Mouse (Mus musculus): Measurements from ENCODE around the gene Il34. TPM values are rescaled to one million over a fixed set of nuclear protein-coding genes. Genes with fewer than 3 reads are reported as not detected.
"Not testable (repeated sequence)": the region's sequence is repeated elsewhere in the genome, so short reads cannot be mapped to it uniquely, and the experiment has no call there.

Il34 gene
- polyA plus RNA-seq, 2 experiments from 2014 or later: not detected

GRCm38 (mm10) chr8:110810481-110811065 lies 4.8 kb upstream of the Il34 start:
- no peak for ATAC-seq

- no peak for ATAC-seq
Measured at GRCm38 (mm10) chr8:110809831-110810230, 4.1 kb upstream of the Il34 start.

GRCm38 (mm10) chr8:110808495-110809472 lies 3.1 kb upstream of the Il34 start:
- no peak for ATAC-seq

GRCm38 (mm10) chr8:110806146-110806545 lies 422 bp upstream of the Il34 start:
- no peak for ATAC-seq

- ATAC-seq: no peak
Measured at GRCm38 (mm10) chr8:110804825-110805514, 754 bp downstream of the Il34 start.

GRCm38 (mm10) chr8:110803856-110804255 lies 1.9 kb downstream of the Il34 start:
- ATAC-seq: no peak

GRCm38 (mm10) chr8:110802988-110803387 lies 2.7 kb downstream of the Il34 start:
- no peak for ATAC-seq

GRCm38 (mm10) chr8:110797086-110797485 lies 8.6 kb downstream of the Il34 start:
- ATAC-seq: no peak

- ATAC-seq: no peak
Measured at GRCm38 (mm10) chr8:110794363-110794965, 11.3 kb downstream of the Il34 start.

- no peak for ATAC-seq
Measured at GRCm38 (mm10) chr8:110793936-110794335, 11.8 kb downstream of the Il34 start.

GRCm38 (mm10) chr8:110793511-110793910 lies 12.2 kb downstream of the Il34 start:
- no peak for ATAC-seq

GRCm38 (mm10) chr8:110792574-110793200 lies 13.0 kb downstream of the Il34 start:
- no peak for ATAC-seq

- no peak for ATAC-seq
Measured at GRCm38 (mm10) chr8:110791164-110791563, 14.6 kb downstream of the Il34 start.

- ATAC-seq: no peak
Measured at GRCm38 (mm10) chr8:110790270-110790669, 15.5 kb downstream of the Il34 start.

- no peak for ATAC-seq
Measured at GRCm38 (mm10) chr8:110789571-110789970, 16.2 kb downstream of the Il34 start.

GRCm38 (mm10) chr8:110788981-110789380 lies 16.7 kb downstream of the Il34 start:
- ATAC-seq: no peak

GRCm38 (mm10) chr8:110787411-110787954 lies 18.2 kb downstream of the Il34 start:
- ATAC-seq: no peak

- no peak for ATAC-seq
Measured at GRCm38 (mm10) chr8:110786934-110787333, 18.8 kb downstream of the Il34 start.

- ATAC-seq: not testable (repeated sequence)
Measured at GRCm38 (mm10) chr8:110786501-110786900, 19.2 kb downstream of the Il34 start.

GRCm38 (mm10) chr8:110785366-110785765 lies 20.4 kb downstream of the Il34 start:
- no peak for ATAC-seq

- ATAC-seq: no peak
Measured at GRCm38 (mm10) chr8:110779924-110780718, 25.6 kb downstream of the Il34 start.
